Mouse (Mus musculus) megakaryocyte, embryonic 14.5 days (primary cell): Measurements from ENCODE around the gene Smim1. TPM values are rescaled to one million over a fixed set of nuclear protein-coding genes. Genes with fewer than 3 reads are reported as not detected.

Source experiments
- H3K27me3 ChIP-seq: replicated peaks from 2 replicates; pipeline ENCODE3; 2012; ENCODE audit warnings: inconsistent platforms
- H3K36me3 ChIP-seq: replicated peaks from 2 replicates; pipeline ENCODE3; 2012; ENCODE audit warnings: low read length, inconsistent platforms, mixed read lengths
- H3K4me1 ChIP-seq: 2 replicates; pipeline ENCODE4 v1.6.1; 2012; ENCODE audit warnings: inconsistent platforms
- H3K4me3 ChIP-seq: replicated peaks from 2 replicates; pipeline ENCODE3; 2012; ENCODE audit warnings: moderate library complexity, mild to moderate bottlenecking, inconsistent platforms
- H3K9me3 ChIP-seq: 2 replicates; pipeline ENCODE4 v1.6.1; 2012; ENCODE audit warnings: inconsistent platforms
- FLI1 ChIP-seq: IDR thresholded peaks from 2 replicates; pipeline ENCODE4 v1.6.1; 2012; ENCODE audit warnings: low read length, inconsistent platforms, mixed read lengths
- GATA1 ChIP-seq: IDR thresholded peaks from 3 replicates; pipeline ENCODE4 v1.6.1; 2012; ENCODE audit warnings: mixed read lengths, low read length, inconsistent platforms, borderline replicate concordance
- polyA plus RNA-seq: library from polyadenylated mRNA; stranded (reverse); fragments of >175 nt; gene quantifications from 2 replicates; pipeline ENCODE4 v1.2.3, GENCODE M21; 2012; ENCODE audit warnings: low replicate concordance; ENCODE audit not compliant: insufficient read depth

The Smim1 gene
- polyA plus RNA-seq, 1 experiment: 104 TPM

DNA sequence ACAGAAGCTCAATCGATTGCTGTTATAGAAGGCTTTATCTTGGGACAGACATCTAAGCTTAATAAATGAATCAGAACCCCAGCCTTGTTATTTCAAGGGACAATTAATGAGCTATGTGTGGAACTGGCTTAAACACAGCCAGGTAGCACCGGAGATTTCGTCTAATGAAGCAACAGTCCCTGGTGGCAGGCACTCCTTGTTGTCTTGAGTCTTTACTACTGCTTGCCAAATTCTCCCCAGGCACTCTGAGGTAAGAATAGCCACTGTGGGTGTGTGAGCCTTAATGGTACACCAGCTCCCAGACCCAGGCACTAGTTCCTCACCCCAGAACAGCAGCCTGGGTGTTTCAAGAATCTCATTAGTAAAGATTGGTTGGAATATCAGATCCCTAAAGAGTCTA is 25.4 kb upstream of the Smim1 start:
- H3K4me3 ChIP-seq: no peak overlapping the region
- peaks cover 23% of the 10 kb centered on the region for H3K27me3 ChIP-seq
- H3K36me3 ChIP-seq: no peaks in the 10 kb centered on the region
- no peak for TF ChIP-seq FLI1
- no peak for TF ChIP-seq GATA1
- no peaks in the 10 kb centered on the region for H3K9me3 ChIP-seq
- H3K4me1 ChIP-seq: no peaks in the 10 kb centered on the region

DNA sequence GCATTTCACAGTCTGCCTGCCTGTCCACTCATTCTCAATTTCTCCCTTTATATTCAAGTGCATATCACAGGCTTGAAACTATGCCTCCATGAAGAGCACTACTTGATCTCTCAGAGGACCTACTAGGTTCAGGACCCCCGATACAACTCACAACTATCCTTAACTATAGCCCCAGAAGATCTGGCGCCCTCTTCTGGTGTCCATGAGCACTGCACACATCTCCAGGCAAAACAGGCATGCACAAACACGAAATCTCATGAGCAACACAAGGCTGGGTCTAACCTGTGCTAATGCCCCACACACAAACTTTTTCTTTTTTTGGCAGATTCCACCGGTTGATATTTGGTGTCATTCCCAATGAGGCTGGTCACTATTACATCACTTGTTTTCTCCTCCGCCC is 19.8 kb upstream of the Smim1 start:
- Histone ChIP-seq H3K36me3 (no peaks in the 10 kb centered on the region), H3K9me3 (0 out of 2 replicates have a peak, but pooled peaks cover 5% of the 10 kb centered on the region), H3K4me1 (no peaks in the 10 kb centered on the region), H3K27me3 (peaks cover 19% of the 10 kb centered on the region), H3K4me3 (no peak overlapping the region)
- TF ChIP-seq FLI1 (no peak), GATA1 (no peak)

DNA sequence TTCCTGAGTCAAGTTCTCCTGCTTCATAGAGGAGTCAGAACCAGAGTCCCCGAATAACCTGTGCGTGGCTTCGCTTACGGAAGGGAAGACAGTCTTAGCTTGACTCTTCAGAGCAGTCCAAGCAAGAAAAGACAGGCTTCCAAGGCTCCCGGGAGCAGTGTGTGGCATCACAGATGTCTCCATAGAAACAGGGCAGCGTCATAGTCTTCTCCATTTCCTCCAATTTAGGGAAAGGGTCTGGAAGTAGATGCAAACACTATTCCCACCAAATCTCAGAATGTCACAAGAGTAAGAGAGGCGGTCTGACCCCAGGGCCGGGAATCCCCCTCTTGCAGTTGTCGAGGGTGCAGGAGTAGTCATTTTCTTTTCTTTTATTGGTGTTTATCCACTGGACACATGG is 16.5 kb upstream of the Smim1 start, which contains the start of gene Ccdc27:
Gene Ccdc27 (minus strand): TSS at position 101 of the 400 bp plus-strand sequence.
- H3K36me3 ChIP-seq: no peaks in the 10 kb centered on the region
- 0 out of 2 replicates have a peak, but pooled peaks cover 5% of the 10 kb centered on the region for H3K9me3 ChIP-seq
- no peak within 1 kb of the TSS for H3K4me3 ChIP-seq
- no peak for TF ChIP-seq GATA1
- TF ChIP-seq FLI1: no peak
- no peaks in the 10 kb centered on the region for H3K4me1 ChIP-seq
- peaks cover 30% of the 10 kb centered on the region for H3K27me3 ChIP-seq

DNA sequence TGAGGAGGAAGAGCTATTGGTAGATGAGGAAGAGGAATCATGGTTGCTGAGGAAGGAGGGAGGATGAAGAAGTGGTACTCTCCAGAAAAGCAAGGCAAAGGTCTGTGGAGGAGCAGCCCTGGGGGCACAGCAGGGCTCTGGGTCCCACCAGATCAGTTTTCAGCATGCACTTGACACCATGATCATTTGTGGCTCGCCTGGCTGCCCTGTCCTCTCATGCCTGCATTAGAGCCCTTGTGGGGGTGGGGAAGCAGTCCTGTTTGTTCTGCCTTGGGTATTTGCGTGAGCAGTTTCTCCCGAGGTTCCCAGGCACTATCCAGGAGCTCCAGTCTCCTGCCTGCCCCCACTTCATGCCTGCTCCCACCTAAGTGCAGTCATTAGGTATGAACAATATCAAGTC is 11.1 kb upstream of the Smim1 start:
- H3K27me3 ChIP-seq: peaks cover 63% of the 10 kb centered on the region
- no peak for TF ChIP-seq GATA1
- no peak for TF ChIP-seq FLI1
- H3K9me3 ChIP-seq: no peaks in the 10 kb centered on the region
- H3K4me1 ChIP-seq: peaks cover 7% of the 10 kb centered on the region; the same call in 1 of the 2 replicates
- no peaks in the 10 kb centered on the region for H3K36me3 ChIP-seq
- H3K4me3 ChIP-seq: no peak overlapping the region

DNA sequence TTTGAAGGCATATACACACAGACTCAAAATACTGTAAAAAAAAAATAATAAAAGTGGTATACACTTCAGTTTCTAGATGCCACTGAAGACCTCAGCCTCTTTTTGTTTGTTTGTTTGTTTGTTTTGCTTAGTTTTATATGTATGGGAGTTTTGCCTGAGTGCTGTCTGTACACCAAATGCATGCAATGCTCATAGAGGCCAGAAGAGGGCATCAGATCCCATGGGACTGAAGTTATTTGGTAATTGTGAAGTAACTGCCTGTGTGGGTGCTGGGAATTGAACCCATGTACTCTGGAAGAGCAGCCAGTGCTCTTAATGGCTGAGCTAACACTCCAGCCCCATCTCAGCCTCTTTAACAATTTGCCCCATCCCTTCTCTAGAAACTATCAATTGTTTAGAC is 2.6 kb upstream of the Smim1 start:
- no peak for TF ChIP-seq FLI1
- TF ChIP-seq GATA1: no peak
- Histone ChIP-seq H3K9me3 (no peaks in the 10 kb centered on the region), H3K36me3 (peaks cover 10% of the 10 kb centered on the region), H3K27me3 (peaks cover 26% of the 10 kb centered on the region), H3K4me1 (peaks cover 50% of the 10 kb centered on the region), H3K4me3 (no peak overlapping the region)

DNA sequence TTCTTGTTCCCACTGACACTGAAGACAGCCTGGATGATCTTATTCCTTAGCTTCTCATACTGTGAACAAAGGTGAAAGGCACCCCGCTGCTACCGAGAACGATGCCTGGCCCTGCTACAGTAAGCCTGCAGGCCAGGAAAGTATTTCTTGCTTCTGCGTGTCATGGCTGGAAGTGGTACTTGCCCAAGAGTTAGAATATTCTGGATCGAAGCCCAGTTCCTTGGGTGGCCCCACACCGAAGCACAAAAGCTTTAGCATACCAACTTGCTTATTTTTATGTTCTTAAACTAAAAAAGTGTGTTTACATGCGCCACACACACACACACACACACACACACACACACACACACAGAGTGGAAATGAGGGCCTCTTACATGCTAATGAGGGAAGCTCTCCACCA is 2.0 kb upstream of the Smim1 start:
- no peak for TF ChIP-seq FLI1
- TF ChIP-seq GATA1: no peak
- Histone ChIP-seq H3K36me3 (peaks cover 16% of the 10 kb centered on the region), H3K4me3 (no peak overlapping the region), H3K27me3 (peaks cover 22% of the 10 kb centered on the region), H3K9me3 (no peaks in the 10 kb centered on the region), H3K4me1 (peaks cover 53% of the 10 kb centered on the region)

DNA sequence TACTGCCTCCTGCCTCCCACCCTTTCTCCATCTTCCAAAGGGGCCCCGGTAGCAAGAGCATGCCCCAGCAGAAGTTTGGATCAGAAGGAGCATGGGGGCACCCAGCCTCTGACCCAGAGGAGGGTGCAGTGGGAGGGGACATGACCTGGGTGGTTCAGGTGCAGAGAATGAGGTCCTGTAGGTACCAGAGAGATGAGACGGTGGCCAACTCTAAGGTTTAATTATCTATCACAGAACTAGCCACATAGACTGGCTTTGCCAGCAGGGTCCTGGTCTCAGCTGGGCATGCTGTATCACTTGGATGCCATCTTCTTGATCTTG is 371 bp upstream of the Smim1 start:
- Histone ChIP-seq H3K27me3 (peaks cover 15% of the 10 kb centered on the region), H3K36me3 (peaks cover 32% of the 10 kb centered on the region), H3K9me3 (no peaks in the 10 kb centered on the region), H3K4me1 (peaks cover 66% of the 10 kb centered on the region), H3K4me3 (peak overlapping the region; percentile 97)
- TF ChIP-seq GATA1 (no peak), FLI1 (no peak)

DNA sequence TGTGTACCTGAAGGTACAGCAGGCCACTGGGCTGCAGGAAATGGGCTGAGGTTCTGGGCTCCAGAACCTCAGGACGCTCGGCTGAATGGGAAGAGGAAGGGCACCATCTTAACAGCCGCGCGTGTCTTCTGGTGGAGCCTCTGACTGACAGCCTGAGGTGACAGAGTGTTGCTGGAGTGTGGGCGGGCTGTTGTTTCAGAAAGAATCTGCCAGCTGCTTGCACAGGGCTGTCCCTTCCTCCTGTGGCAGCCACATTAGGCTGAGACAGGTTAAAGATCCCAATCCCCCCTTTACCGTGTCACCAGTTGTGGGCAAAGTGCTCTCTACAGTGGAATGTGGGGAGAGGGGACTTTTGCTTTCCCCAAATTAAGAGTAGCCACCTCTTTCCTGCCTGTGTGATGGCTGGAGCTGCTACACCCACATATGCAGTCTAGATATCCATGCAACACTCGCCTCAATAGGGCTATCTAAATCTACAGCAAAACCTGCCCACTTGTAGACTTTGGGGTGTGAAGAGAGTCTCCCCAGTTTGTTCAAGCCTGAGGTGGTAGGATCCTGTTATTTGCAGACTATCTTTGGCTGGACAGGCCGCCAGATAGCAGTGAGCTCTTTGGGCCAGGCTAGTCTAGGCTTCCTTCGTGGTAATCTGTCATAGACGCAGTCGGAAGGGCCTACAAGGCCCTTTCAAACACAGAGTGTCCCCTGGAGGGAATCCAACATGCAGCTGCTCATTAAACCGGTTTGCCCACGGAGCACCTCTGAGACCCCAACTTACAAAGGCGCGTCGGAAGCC is 1.1 kb downstream of the Smim1 start:
- TF ChIP-seq FLI1: no peak
- no peak for TF ChIP-seq GATA1
- peaks cover 9% of the 10 kb centered on the region for H3K27me3 ChIP-seq
- H3K4me1 ChIP-seq: peaks cover 75% of the 10 kb centered on the region
- peaks cover 47% of the 10 kb centered on the region for H3K36me3 ChIP-seq
- H3K9me3 ChIP-seq: no peaks in the 10 kb centered on the region
- H3K4me3 ChIP-seq: peak overlapping the region; percentile 97

DNA sequence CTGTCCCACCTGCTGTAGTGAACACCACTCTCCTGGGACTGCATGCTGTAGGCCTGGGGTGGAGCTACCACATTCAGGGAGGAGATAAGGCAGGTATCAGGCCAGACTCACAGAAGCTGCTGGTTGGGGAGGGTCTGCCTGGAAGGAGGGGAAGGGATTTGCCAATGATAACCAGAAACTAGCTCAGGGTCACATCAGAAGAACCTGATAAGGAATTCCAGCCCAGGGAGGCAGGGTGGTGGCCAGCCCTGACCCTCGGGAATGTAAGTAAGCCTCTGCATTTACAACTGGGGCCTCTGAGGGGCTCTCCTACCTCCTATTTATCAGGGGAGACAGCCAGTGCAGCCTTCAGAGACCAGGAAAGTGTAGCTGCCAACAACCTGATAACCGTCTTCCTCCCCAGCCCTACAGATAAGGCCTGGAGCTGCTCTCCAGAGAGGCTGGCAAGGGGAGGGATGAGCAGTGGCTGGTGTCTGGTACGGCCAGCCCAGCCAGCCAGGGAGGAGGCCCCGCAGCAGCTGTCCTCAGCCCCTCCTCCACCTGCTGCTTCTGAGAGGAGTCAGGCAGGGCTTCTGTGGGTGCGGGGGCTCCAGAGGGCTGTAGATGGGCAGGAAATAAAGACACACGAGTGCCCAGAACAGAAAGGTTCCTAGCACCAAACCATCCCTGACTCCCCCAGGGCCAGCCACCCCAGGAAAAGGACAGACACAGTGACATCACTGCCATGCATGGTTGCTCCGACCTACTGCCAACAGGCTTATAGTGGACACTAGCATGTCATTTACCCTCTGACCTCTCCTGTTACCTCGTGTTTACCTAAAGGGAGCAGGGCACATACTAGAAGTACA is 2.1 kb downstream of the Smim1 start:
- Histone ChIP-seq H3K4me1 (peaks cover 85% of the 10 kb centered on the region), H3K4me3 (peak overlapping the region; percentile 97), H3K9me3 (no peaks in the 10 kb centered on the region), H3K27me3 (peaks cover 9% of the 10 kb centered on the region), H3K36me3 (peaks cover 57% of the 10 kb centered on the region)
- TF ChIP-seq GATA1 (no peak), FLI1 (no peak)

DNA sequence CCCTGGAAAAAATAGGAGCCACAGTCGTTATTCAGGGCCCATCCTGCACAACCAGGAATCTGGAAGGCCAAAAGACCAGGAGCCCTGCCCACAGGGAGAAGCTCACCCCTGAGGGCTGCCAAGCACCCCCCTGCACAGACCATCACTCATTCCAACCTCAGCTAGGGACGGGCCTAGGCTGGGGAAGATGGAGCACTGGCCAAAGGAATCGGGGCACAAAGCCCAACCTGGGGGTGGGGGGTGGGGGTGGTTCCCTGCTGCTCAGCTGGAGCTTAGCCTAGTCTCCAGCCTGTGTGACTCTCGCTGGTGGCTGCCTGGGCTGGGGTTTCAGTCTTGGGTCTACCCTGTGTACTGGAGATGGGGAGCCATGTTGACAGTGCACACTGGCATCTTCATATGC is 3.2 kb downstream of the Smim1 start:
- peaks cover 93% of the 10 kb centered on the region for H3K4me1 ChIP-seq
- peaks cover 68% of the 10 kb centered on the region for H3K36me3 ChIP-seq
- TF ChIP-seq GATA1 (no peak), FLI1 (no peak)
- H3K27me3 ChIP-seq: peaks cover 8% of the 10 kb centered on the region
- no peak overlapping the region for H3K4me3 ChIP-seq
- no peaks in the 10 kb centered on the region for H3K9me3 ChIP-seq
